Mouse (Mus musculus) B cell, adult 2 months (primary cell): ENCODE measurements around the gene Olfr548-ps1.
"Not testable (repeated sequence)": the region's sequence is repeated elsewhere in the genome, so short reads cannot be mapped to it uniquely, and the experiment has no call there.

Experiments
- DNase-seq, 2 experiments: peaks; one replicate each; pipeline ENCODE4 v3.0.0; 2022

Olfr548-ps1 gene

DNA sequence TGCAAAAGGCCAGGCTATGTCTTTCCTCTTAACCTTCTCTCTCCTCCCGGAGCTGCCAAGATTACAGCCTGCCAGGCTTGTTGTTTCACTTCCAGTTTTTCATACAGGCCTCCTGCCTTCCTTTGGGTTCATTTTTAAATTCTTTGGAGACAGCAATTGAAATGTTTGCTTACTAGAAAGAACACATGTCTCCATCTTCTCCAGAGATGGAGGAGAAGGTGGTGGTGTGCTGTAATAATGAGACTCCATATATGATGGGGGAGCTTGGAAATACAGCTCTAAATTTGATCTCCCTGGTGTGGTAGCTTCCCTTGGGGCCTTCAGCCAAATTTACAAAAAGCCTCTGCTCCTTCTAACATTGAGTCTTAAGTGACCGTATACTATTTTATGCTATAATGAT is at the start of gene Olfr548-ps1:
TSS of gene Olfr548-ps1 (plus strand) at position 301 of the 400 bp plus-strand sequence.
- DNase-seq, result no peak

DNA sequence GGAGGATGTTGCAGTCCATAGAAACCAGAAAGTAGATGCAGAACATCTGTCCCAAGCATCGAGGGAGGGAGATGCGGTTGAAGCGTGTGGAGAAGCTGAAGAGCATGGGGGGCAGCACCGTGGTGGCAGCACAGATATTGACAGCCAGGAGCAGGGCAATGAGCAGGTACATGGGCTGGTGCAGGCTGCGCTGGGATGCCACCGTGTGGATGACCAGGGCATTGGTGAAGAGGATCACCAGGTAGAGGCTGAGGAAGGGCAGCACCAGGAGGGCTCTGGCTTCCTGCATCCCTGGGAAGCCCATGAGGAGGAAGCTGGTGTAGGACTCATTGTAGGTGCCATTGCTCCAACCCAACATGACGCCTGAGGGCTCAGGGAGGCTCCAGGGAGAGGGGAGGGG is 46.3 kb upstream of the Olfr548-ps1 start:
- not testable (repeated sequence) for DNase-seq

DNA sequence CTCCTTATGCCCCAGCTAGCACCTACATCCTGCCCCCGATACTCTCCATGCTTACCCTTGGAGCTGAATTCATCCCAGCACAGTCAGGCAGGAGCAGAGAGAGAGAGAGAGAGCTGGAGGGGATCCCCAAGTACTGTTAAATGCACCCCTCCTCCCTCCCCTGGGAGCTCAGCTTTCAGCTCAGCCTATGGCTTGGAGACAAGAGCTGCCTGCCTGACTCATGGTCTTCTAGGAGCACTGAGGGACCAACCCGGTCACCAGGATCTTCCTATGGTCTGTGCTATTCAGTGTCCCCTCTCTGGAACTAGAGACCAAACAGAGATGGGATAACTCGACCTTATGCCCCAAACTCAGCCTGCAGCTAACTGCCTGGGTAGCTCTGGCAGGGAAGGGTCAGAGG is 41.2 kb upstream of the Olfr548-ps1 start, which contains the start of gene Olfr545:
TSS of gene Olfr545 (minus strand) at position 101 of the 400 bp plus-strand sequence.
- no peak for DNase-seq

DNA sequence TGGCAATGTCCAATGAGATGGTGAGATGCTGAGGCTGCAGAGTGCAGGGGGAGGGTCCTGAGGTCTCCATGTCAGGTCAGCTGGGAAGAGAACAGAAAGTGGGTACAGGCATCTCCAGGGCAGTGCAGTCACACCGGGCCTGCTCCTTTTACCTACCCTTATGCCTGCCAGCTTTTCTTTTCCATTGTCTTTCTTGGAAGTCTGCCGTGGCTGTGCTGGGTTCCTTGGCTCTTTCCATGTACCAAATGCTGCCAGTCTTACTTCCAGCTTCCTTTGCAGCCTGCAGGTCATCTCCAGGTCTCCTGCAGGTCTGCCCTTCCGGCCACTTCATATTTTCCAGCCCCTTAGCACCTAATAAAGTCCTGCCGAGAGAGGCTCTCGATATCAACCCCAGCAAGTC is 38.7 kb upstream of the Olfr548-ps1 start:
- no peak for DNase-seq

- DNase-seq, result peak; percentile 75 to 79
These were observed 33.8 kb upstream of the Olfr548-ps1 start for GRCm38 (mm10) chr7:102506848-102507247.

DNA sequence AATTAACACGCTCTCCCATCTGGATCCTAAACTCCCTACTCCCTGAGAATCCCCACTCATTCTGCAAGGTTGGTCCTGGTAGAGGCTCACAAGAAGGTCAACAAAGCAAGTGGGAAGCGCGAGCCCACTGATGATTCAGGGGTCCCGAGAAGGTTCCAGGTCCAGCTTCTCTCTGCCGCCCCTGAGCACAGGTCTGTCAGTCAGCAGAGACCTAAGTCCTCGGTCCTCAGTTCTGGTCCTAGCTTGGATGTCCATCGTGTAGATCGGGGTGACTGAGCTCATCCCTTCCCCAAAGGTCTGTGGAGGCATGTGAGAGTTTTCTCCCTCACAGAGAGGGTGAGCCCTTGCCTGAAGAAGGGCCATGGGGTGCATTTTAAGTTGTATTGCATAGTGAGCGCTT is 32.6 kb upstream of the Olfr548-ps1 start:
- DNase-seq, result no peak

DNA sequence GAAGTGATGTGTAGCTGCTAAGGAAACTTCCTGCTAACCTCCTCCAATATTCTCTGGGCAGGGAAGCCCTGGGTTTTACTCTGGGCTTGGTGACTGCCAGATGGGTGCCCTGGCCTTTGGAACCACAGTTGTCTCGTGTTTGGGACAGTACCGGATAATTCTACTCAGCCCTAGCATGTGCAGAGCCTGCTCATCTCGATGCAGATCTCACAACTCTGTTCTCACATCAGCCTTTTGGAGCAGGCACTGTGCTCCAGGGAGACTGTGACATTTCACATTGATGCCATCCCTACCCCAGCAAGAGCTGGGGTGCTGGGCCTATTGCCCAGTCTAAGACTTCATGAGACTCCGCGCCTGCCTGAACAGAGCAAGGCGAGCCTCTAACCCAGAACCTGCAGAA is 32.0 kb upstream of the Olfr548-ps1 start:
- DNase-seq, result no peak

DNA sequence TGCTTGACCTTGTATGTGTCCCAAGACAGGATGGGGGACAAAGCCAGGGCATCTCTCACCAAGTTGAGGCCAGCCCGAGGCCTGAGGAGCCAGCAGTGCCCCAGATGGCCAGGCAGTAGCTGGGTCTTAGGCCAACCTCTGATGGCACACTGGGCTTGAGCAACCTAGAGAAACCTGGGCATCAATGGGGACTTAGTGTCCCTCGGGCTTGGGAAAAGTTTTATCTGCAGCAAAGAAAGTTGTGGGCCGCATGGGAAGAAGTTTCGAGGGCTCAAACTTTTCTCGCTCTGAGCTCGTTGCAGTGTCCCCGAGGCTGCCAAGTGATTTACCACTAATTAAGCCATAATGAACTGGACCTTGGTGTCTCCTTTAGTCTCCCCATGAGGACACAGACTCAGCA is 31.0 kb upstream of the Olfr548-ps1 start:
- DNase-seq, result no peak

GRCm38 (mm10) chr7:102511927-102512326 is 28.8 kb upstream of the Olfr548-ps1 start:
- no peak for DNase-seq

DNA sequence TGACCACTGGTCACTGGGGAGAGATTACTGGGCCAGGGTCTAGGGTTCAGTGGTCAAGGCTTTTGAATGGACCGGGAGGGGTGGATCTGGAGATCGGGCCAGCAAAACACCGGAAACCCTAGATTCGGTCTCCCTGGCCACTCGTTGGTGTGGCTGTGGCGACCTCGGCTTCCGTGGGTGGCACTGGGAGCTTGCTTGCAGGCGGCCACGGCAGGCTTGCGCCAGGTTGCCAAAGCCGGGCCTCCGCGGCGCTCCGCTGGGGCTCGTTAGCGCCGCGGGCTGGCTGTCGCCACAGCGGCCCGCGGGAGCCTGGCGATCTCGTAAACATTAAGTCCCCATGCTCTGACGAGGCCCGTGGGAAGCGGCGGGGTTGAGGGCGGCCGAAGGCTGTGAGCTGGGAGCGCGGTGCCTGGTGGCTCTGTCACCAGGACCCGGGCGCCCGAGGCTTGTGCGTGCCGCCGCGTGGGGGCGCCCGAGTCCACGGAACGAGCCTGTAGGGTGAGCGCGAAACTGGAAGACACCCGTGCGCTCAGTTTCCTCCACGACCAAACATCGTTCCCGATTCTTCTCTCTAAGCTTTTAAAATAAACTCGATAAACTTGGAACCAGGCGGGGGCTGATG is 27.8 kb upstream of the Olfr548-ps1 start:
- peak; percentile 91 to 93 for DNase-seq

GRCm38 (mm10) chr7:102514144-102514543 is 26.6 kb upstream of the Olfr548-ps1 start:
- DNase-seq, result peak; percentile 3 to 8

DNA sequence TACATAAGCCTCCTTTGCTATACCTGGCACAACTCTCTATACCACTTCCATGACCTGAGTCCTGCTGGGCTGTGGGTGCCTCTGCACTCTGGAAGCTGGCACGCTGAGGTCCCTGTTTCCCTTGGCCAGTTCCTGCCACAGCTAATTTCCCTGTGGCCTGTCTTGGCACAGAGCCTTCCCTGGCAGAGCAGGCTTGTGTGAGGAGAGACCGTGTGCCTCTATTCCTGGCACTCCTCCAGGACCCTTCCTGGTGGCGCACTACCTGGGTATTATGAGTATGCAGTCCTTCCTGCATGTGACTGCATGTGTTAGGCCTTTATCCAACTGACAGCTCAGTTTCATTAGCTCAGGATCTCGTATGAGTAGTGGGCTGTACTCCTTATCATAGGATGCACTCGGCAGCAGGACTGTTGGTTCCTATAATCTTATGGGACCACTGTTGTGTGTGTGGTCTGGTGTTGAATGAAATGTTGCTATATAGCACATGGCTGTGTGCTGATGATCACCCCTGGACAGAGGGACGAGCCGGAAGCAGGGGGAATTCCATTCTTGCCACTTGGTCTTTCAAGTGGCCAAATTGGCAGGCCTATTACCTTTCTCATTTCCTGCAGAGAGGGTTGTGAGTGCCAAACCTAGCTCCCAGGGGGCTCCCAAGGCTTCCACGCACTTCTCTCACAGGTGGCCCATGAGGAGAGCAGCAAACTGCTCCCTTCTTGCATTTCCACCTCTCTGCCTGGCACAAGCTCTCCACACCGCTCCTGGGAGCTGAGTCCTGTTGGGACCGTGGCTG is 24.2 kb upstream of the Olfr548-ps1 start:
- no peak for DNase-seq

DNA sequence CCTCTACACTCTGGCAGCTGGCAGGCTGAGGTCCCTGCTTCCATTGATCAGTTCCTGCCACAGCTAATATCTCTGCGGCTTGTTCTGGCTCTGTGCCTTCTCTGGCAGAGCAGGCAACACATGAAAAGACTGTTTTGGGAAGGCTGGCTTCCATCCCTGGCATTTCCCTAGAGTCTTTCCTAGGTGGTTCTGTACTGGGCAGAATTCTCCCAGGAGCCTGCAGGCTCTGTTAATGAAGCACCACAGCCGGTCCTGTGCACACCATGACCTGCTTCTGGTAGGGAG is 23.7 kb upstream of the Olfr548-ps1 start:
- no peak for DNase-seq

- no peak for DNase-seq
These were observed 11.6 kb upstream of the Olfr548-ps1 start for GRCm38 (mm10) chr7:102529052-102529451.

- no peak for DNase-seq
These were observed 6.2 kb upstream of the Olfr548-ps1 start, which contains the start of gene Olfr547 for GRCm38 (mm10) chr7:102534449-102534848. Gene Olfr547, plus strand, starts transcription at chr7:102534749.

DNA sequence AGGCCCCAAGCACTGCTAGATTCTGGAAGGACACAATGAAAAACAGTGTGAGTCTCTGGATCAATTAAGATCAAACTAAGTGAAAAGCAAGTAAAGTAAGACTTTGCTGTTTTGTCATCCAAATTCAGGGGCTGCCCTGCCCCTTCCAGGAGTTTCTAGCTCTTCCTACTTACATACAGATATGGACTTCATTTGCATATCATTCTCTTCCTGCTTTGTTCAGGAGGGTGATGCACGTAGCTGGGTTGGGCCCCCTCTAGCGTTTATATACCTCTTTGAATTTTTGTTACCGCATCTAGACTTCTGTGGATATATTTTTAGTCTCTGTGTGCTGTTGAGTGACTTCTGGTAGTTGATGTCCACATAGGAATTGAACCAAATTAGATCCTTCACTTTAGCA is 555 bp downstream of the Olfr548-ps1 start:
- no peak for DNase-seq

DNA sequence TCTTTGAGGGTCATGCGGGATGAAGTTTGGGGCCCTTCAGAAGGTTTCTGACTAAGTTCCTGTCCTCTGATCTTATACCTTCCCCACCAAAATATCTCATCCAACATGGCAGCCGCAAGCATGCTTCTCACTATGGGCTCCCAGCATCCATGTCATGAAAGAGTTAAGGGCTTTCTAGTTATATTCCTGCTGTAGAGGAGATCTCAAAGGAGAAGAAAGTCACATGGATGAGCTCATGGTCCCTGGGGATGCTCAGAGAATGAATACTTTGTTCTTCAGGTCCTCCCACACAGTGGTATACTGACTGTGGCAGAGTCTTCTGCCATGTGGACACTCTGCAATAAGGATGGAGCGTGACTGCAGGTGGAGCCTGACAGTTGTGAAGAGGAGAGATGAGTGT is 8.9 kb downstream of the Olfr548-ps1 start, which contains the start of gene Olfr549:
TSS of gene Olfr549 (plus strand) at position 301 of the 400 bp plus-strand sequence.
- DNase-seq, result no peak

- no peak for DNase-seq
These were observed 12.6 kb downstream of the Olfr548-ps1 start for GRCm38 (mm10) chr7:102553279-102553678.

GRCm38 (mm10) chr7:102564999-102565997 is 24.6 kb downstream of the Olfr548-ps1 start, which contains the start of gene Trim21:
Gene Trim21, minus strand, starts transcription at chr7:102565486.
- peak; percentile 87 to 90 for DNase-seq

- no peak for DNase-seq
These were observed 25.5 kb downstream of the Olfr548-ps1 start for GRCm38 (mm10) chr7:102566219-102566618.

DNA sequence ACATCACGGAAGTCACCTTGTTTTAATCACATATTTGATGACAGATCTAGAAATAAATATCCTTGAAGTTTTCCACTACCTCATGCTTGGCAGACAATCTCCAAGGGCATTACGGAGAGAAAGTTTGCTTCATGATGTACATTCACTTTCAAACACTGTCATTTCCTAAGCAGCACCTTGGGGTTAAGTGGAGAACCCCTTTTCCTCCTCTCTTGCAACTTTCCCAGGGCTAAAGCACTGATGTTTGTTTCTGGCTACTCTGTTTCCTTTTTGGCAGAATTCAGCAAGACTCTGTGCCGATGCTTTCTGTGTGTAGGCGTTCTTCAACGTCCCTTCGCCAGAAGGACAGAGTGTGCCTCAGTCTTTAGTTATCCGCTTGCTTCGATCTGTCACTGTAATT is 30.4 kb downstream of the Olfr548-ps1 start, which contains the start of gene Olfr550:
TSS of gene Olfr550 (plus strand) at position 301 of the 400 bp plus-strand sequence.
- DNase-seq, result no peak

- no peak for DNase-seq
These were observed 32.6 kb downstream of the Olfr548-ps1 start for GRCm38 (mm10) chr7:102573174-102573830.
